Mouse (Mus musculus): ENCODE data around the gene Draxin. TPM values are rescaled to one million over a fixed set of nuclear protein-coding genes. Genes with fewer than 3 reads are reported as not detected.
"Not testable (repeated sequence)": the region's sequence is repeated elsewhere in the genome, so short reads cannot be mapped to it uniquely, and the experiment has no call there.

The Draxin gene
- total RNA-seq (2012; rRNA removed) = 0.03 and 0.08 TPM in 2 replicates
- polyA plus RNA-seq (2012; ENCODE audit: insufficient read depth in 1 of 2, insufficient read length in 2 of 2, low read depth in 1 of 2, low replicate concordance in 2 of 2, missing spikeins in 1 of 2) = under 1 TPM in 1 of 2 experiments, not detected in 1; 0.17 TPM

DNA sequence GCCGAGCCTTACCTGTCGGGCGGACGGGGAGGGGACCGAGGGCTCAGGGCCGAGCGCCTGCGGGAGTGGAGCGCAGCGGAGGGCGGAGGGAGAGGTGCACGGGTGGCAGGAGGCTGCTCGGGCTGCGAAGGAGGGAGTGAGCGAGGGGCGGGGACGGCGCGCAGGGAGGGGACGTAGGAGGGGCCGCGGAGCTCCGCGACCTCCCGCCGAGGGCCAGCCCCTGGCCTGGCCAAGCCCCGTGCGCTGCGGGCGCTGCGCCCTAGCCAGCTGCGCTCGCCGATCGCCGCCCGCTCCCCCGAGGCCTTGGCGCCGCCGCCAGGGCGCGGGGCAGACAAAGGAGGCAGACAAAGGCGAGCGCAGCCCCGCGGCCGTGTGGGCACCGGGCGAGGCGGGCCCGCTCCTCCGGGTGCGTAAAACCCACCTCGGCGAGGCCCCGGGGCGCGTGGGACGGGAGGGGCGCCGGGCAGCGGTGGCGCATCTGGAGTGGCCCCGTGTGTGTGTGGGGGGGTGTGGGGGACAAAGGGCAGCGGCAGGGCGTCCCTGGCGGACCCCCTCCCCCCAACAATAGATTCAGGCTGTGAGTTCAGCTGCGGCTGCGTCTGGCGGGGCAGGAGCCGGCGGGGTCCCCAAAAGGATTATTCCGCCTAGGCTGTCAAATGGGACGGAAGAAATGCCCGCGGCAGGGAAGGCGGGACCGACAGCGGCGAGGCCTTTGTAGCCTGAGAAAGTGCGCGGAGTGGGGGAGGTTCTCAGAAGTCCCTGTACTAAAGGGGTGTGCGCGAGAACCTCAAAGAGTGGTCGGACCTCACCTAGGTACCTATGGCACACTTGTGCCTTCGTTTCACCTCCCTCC, at the start of gene Draxin:
Draxin (minus strand) TSS at position 138 of the 853 bp plus-strand sequence.
- H3K9me3 ChIP-seq (replicated peaks; ENCODE audit: insufficient read depth, low read length) = no peaks in the 10 kb centered on the region
- no peaks in the 10 kb centered on the region; a peak in 2 of 4 replicates for H3K27me3 ChIP-seq (ENCODE audit: control insufficient read depth in 1 of 2, insufficient read depth in 2 of 2, low read length in 2 of 2)
- no peak for TF ChIP-seq CHD2 (IDR thresholded peaks at IDR 0.05; ENCODE audit: low read length)
- H3K79me2 ChIP-seq (ENCODE audit: control insufficient read depth, insufficient read depth, low read length, poor library complexity) = no peaks in the 10 kb centered on the region
- no peak within 1 kb of the TSS for H3K9ac ChIP-seq (ENCODE audit: control insufficient read depth, low read depth, low read length, poor library complexity, severe bottlenecking)
- peaks cover 0 to 3% of the 10 kb centered on the region in 2 experiments; a peak in 2 of 4 replicates for H3K36me3 ChIP-seq (ENCODE audit: control insufficient read depth in 1 of 2, insufficient read depth in 2 of 2, low read length in 2 of 2)
- no peak for DNase-seq (ENCODE audit: low read depth, low spot score)
- no peak within 1 kb of the TSS for H3K27ac ChIP-seq (ENCODE audit: control insufficient read depth, low read depth, low read length)
- no peak within 1 kb of the TSS for H3K4me3 ChIP-seq (ENCODE audit: control insufficient read depth in 1 of 2, insufficient read depth in 1 of 2, low read depth in 2 of 2, low read length in 2 of 2)
- H3K4me1 ChIP-seq (ENCODE audit: control insufficient read depth in 1 of 2, insufficient read depth in 2 of 2, low read length in 2 of 2) = peaks cover 2 to 4% of the 10 kb centered on the region in 2 experiments; a peak in 3 of 4 replicates

- TF ChIP-seq EP300 (IDR thresholded peaks at IDR 0.05; ENCODE audit: low read depth in 1 of 2, low read length in 2 of 2) = no peak
- no peak for TF ChIP-seq TBP (IDR thresholded peaks at IDR 0.05; ENCODE audit: low read depth, low read length)
- TF ChIP-seq NRF1 (IDR thresholded peaks at IDR 0.05; ENCODE audit: insufficient read depth, low read depth, low read length, poor library complexity, severe bottlenecking) = no peak
- TF ChIP-seq RCOR1 (IDR thresholded peaks at IDR 0.05; ENCODE audit: low read depth, low read length) = no peak
- Histone ChIP-seq H3K27ac (ENCODE audit: control insufficient read depth, low read depth, low read length) (no peak overlapping the region), H3K4me1 (ENCODE audit: control insufficient read depth in 1 of 2, insufficient read depth in 2 of 2, low read length in 2 of 2) (peaks cover 0 to 2% of the 10 kb centered on the region in 2 experiments; a peak in 1 of 4 replicates), H3K9me3 (replicated peaks; ENCODE audit: insufficient read depth, low read length) (no peaks in the 10 kb centered on the region), H3K9ac (ENCODE audit: control insufficient read depth, low read depth, low read length, poor library complexity, severe bottlenecking) (no peak overlapping the region), H3K79me2 (ENCODE audit: control insufficient read depth, insufficient read depth, low read length, poor library complexity) (no peaks in the 10 kb centered on the region), H3K36me3 (ENCODE audit: control insufficient read depth in 1 of 2, insufficient read depth in 2 of 2, low read length in 2 of 2) (no peaks in the 10 kb centered on the region), H3K27me3 (ENCODE audit: control insufficient read depth in 1 of 2, insufficient read depth in 2 of 2, low read length in 2 of 2) (no peaks in the 10 kb centered on the region), H3K4me3 (ENCODE audit: control insufficient read depth in 1 of 2, insufficient read depth in 1 of 2, low read depth in 2 of 2, low read length in 2 of 2) (no peak overlapping the region)
- no peak for DNase-seq (ENCODE audit: low read depth, low spot score)
Observed at GRCm38 (mm10) chr4:148177716-148178115, 47.2 kb upstream of the Draxin start.

DNA sequence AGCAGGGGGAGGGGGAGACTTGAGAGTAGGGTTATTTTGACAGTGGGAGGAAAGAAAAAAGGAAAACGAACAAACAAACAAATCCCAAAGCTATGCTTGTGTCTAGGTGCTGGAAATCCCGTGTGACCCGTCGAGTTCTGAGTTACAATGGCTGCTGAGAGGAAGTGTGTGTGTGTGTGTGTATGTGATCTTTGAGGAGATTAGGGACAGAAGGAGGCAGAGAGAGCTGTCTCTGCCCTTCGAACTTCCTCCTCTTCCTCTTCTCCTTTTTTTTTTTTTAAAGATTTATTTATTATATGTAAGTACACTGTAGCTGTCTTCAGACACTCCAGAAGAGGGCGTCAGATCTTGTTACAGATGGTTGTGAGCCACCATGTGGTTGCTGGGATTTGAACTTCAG, 46.1 kb upstream of the Draxin start:
- not testable (repeated sequence) for H3K4me1 ChIP-seq (ENCODE audit: control insufficient read depth in 1 of 2, insufficient read depth in 2 of 2, low read length in 2 of 2); H3K36me3 ChIP-seq (ENCODE audit: control insufficient read depth in 1 of 2, insufficient read depth in 2 of 2, low read length in 2 of 2); H3K79me2 ChIP-seq (ENCODE audit: control insufficient read depth, insufficient read depth, low read length, poor library complexity); H3K9ac ChIP-seq (ENCODE audit: control insufficient read depth, low read depth, low read length, poor library complexity, severe bottlenecking); H3K4me3 ChIP-seq (ENCODE audit: control insufficient read depth in 1 of 2, insufficient read depth in 1 of 2, low read depth in 2 of 2, low read length in 2 of 2); H3K27me3 ChIP-seq (ENCODE audit: control insufficient read depth in 1 of 2, insufficient read depth in 2 of 2, low read length in 2 of 2); H3K9me3 ChIP-seq (replicated peaks; ENCODE audit: insufficient read depth, low read length); H3K27ac ChIP-seq (ENCODE audit: control insufficient read depth, low read depth, low read length)
- peak; percentile 58 for DNase-seq (ENCODE audit: low read depth, low spot score)
- TF ChIP-seq TBP (IDR thresholded peaks at IDR 0.05; ENCODE audit: low read depth, low read length) (0 out of 2 replicates have a peak, but pooled peaks have one; percentile 27), GATA1 (IDR thresholded peaks at IDR 0.05; ENCODE audit: low read depth, low read length) (peak; percentile 58), EP300 (IDR thresholded peaks at IDR 0.05; ENCODE audit: low read depth in 1 of 2, low read length in 2 of 2) (peak in 1 of 2 experiments; percentile 30; a peak in 1 of 4 replicates), ZNF384 (IDR thresholded peaks at IDR 0.05; ENCODE audit: low read depth, low read length) (peak; percentile 82)
